ENCODE assay signal across 9 mouse cellular contexts in the genomic region with DNA sequence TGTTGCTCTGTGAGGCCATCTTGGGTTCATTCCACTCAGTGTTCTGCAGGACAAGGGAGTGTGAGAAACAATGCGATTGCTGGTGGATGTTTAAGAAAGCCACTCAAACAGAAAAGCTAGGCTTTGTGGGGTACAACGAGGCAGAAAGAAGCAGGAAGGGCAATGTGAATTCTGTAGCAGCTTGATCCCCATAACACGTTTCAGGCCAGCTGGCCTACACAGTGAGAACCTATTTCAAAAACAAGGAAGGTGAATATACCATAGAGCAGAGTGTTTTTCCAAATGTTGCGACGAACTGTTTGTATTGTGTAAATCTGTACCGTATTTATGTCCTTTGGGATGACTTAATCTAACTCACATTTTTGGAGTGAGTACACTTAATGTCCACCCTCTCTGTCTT. TPM values are rescaled to one million over a fixed set of nuclear protein-coding genes. Genes with fewer than 3 reads are reported as not detected.
DNase-seq lines count a peak whose midpoint lies in the region; ATAC-seq and TF ChIP-seq lines count a peak whose summit lies in the region.
"Had no signal": no experiment of that assay in that cellular context is flagged by ENCODE, and none has a peak within 500 bp of the region (broad histone marks: within the 10 kb centered on the region; RNA-seq: fewer than 3 reads in every experiment).

No protein-coding gene starts in this region.

- WGBS in heart, embryonic 15.5 days, result 86% methylated on average over 6 of the region's 6 CpGs
- WGBS in hindbrain, postnatal 0 days, result 45% methylated on average over 6 of the region's 6 CpGs
- WGBS in midbrain, embryonic 16.5 days, result 45% methylated on average over 6 of the region's 6 CpGs

- no peak for TF ChIP-seq CTCF in cortical plate, adult 2 months (IDR thresholded peaks at IDR 0.05; ENCODE audit: extremely low read depth, insufficient read depth, low read length)
- TF ChIP-seq CTCF in hindbrain, postnatal 0 days (IDR thresholded peaks at IDR 0.05; ENCODE audit: low read depth), result no peak

- no peak for DNase-seq in heart, postnatal 10 days
- no peak for DNase-seq in hindbrain, postnatal 0 days (ENCODE audit: low spot score)
- no peak for DNase-seq in B cell, adult 2 months
- DNase-seq in cerebellum, adult 9-11 months, result no peak
- DNase-seq: thymus, adult 2 months had no signal

- no peak for ATAC-seq in heart, embryonic 15.5 days (replicated peaks; ENCODE audit: insufficient number of reproducible peaks, insufficient read depth, low FRiP score, low read depth)
- ATAC-seq in hindbrain, postnatal 0 days, result no peak
- ATAC-seq in midbrain, embryonic 16.5 days, result no peak
- no peak for ATAC-seq in cerebellum, adult (ENCODE audit: insufficient number of reproducible peaks, low FRiP score, low TSS enrichment)

- no peak overlapping the region for H3K27ac ChIP-seq in heart, embryonic 15.5 days
- H3K27ac ChIP-seq in cortical plate, adult 2 months (ENCODE audit: insufficient read depth, low read length), result 0 out of 2 replicates have a peak overlapping the region, but pooled peaks have one; percentile 48
- H3K27ac ChIP-seq in hindbrain, postnatal 0 days, result peak overlapping the region; percentile 99
- H3K27ac ChIP-seq in midbrain, embryonic 16.5 days (ENCODE audit: low read length), result peak overlapping the region; percentile 95

- H3K27me3 ChIP-seq in heart, embryonic 15.5 days, result no peaks in the 10 kb centered on the region
- no peaks in the 10 kb centered on the region for H3K27me3 ChIP-seq in hindbrain, postnatal 0 days (ENCODE audit: insufficient read depth, low read length)
- H3K27me3 ChIP-seq in midbrain, embryonic 16.5 days (ENCODE audit: control insufficient read depth, insufficient read depth, low read depth, low read length), result no peaks in the 10 kb centered on the region

- H3K4me1 ChIP-seq in heart, embryonic 15.5 days (replicated peaks), result peaks cover 20% of the 10 kb centered on the region
- peaks cover 9% of the 10 kb centered on the region; the same call in 1 of the 2 replicates for H3K4me1 ChIP-seq in cortical plate, adult 2 months (ENCODE audit: control insufficient read depth, insufficient read depth, low read length)
- H3K4me1 ChIP-seq in hindbrain, postnatal 0 days (ENCODE audit: insufficient read depth, low read length), result peaks cover 12% of the 10 kb centered on the region; the same call in 1 of the 2 replicates
- H3K4me1 ChIP-seq in midbrain, embryonic 16.5 days (ENCODE audit: control insufficient read depth, insufficient read depth, low read length), result peaks cover 32% of the 10 kb centered on the region

- H3K9me3 ChIP-seq in heart, embryonic 15.5 days (replicated peaks), result no peaks in the 10 kb centered on the region
- H3K9me3 ChIP-seq in hindbrain, postnatal 0 days (ENCODE audit: low read length), result no peaks in the 10 kb centered on the region
- no peaks in the 10 kb centered on the region for H3K9me3 ChIP-seq in midbrain, embryonic 16.5 days (replicated peaks; ENCODE audit: control insufficient read depth, low read length, poor library complexity, severe bottlenecking)

- intact Hi-C loops in heart, postnatal 10 days (cut with DNase I), result loop anchor here (1.0 kb wide), 1 partner anchor 72 kb away; no protein-coding TSS in a partner anchor

- peak overlapping the region; percentile 80 for H3K4me2 ChIP-seq in heart, embryonic 15.5 days
- peak overlapping the region; percentile 74 for H3K4me2 ChIP-seq in hindbrain, postnatal 0 days (ENCODE audit: low read depth, low read length)
- H3K4me2 ChIP-seq in midbrain, embryonic 16.5 days (ENCODE audit: low read length), result peak overlapping the region; percentile 64

- no peaks in the 10 kb centered on the region for H3K36me3 ChIP-seq in heart, embryonic 15.5 days
- no peaks in the 10 kb centered on the region for H3K36me3 ChIP-seq in hindbrain, postnatal 0 days (ENCODE audit: insufficient read depth, low read length)
- no peaks in the 10 kb centered on the region for H3K36me3 ChIP-seq in midbrain, embryonic 16.5 days (ENCODE audit: control insufficient read depth, insufficient read depth, low read length)

- no peak overlapping the region for H3K9ac ChIP-seq in heart, embryonic 15.5 days
- peak overlapping the region; percentile 95 for H3K9ac ChIP-seq in hindbrain, postnatal 0 days (replicated peaks; ENCODE audit: low read length)
- H3K9ac ChIP-seq in midbrain, embryonic 16.5 days (ENCODE audit: low read depth, low read length), result peak overlapping the region; percentile 78

- peak overlapping the region; percentile 85 for H3K4me3 ChIP-seq in heart, embryonic 15.5 days
- H3K4me3 ChIP-seq in cortical plate, adult 2 months (ENCODE audit: insufficient read depth, low read length), result peak overlapping the region; percentile 62
- peak overlapping the region; percentile 62 for H3K4me3 ChIP-seq in hindbrain, postnatal 0 days (ENCODE audit: low read length)
- H3K4me3 ChIP-seq in midbrain, embryonic 16.5 days (ENCODE audit: low read depth, low read length), result peak overlapping the region; percentile 58

- no peak for TF ChIP-seq POLR2A in cortical plate, adult 2 months (IDR thresholded peaks at IDR 0.05; ENCODE audit: extremely low read depth, insufficient read depth, low read length)

RNA-seq across cellular contexts. Expression of a gene that starts 1.3 kb away (rescaled TPM):
- 15.4 and 21.9 TPM in 2 replicates for polyA plus RNA-seq in heart, embryonic 15.5 days (2015; fragmentation: Nextera tagmentation; extraction: Ambion mirVana)
- total RNA-seq in heart, postnatal 10 days (2021), result 10 to 100 TPM in 1 of 2 experiments, 1 to 10 TPM in 1; 7.4 to 11.2 TPM
- 15.9 and 17.3 TPM in 2 replicates for polyA plus RNA-seq in cortical plate, adult 2 months (2012; rRNA removed)
- total RNA-seq in hindbrain, postnatal 0 days (2014; rRNA removed), result 24.3 and 25.3 TPM in 2 replicates
- 35.1 and 36.0 TPM in 2 replicates for polyA plus RNA-seq in hindbrain, postnatal 0 days (2015; fragmentation: Nextera tagmentation; extraction: Ambion mirVana)
- polyA plus RNA-seq in midbrain, embryonic 16.5 days (2015; fragmentation: Nextera tagmentation; extraction: Ambion mirVana), result 111 and 125 TPM in 2 replicates

RNA-seq across cellular contexts. Expression of a gene that starts 43.4 kb away (rescaled TPM):
- polyA plus RNA-seq in heart, embryonic 15.5 days (2015; fragmentation: Nextera tagmentation; extraction: Ambion mirVana), result 2.0 and 2.9 TPM in 2 replicates
- total RNA-seq in heart, postnatal 10 days (2021), result under 1 TPM; 0.62 to 0.69 TPM
- polyA plus RNA-seq in cortical plate, adult 2 months (2012; rRNA removed), result 8.0 and 9.8 TPM in 2 replicates
- 3.5 and 5.6 TPM in 2 replicates for total RNA-seq in hindbrain, postnatal 0 days (2014; rRNA removed)
- 8.5 and 8.9 TPM in 2 replicates for polyA plus RNA-seq in hindbrain, postnatal 0 days (2015; fragmentation: Nextera tagmentation; extraction: Ambion mirVana)
- polyA plus RNA-seq in midbrain, embryonic 16.5 days (2015; fragmentation: Nextera tagmentation; extraction: Ambion mirVana), result 16.7 and 19.1 TPM in 2 replicates

RNA-seq across cellular contexts. Expression of a gene that starts 58.1 kb away (rescaled TPM):
- 3.7 and 4.5 TPM in 2 replicates for polyA plus RNA-seq in heart, embryonic 15.5 days (2015; fragmentation: Nextera tagmentation; extraction: Ambion mirVana)
- total RNA-seq in heart, postnatal 10 days (2021), result 10 to 100 TPM; 18.1 to 18.9 TPM
- 181 and 189 TPM in 2 replicates for polyA plus RNA-seq in cortical plate, adult 2 months (2012; rRNA removed)
- total RNA-seq in hindbrain, postnatal 0 days (2014; rRNA removed), result 141 and 162 TPM in 2 replicates
- 21.4 and 22.9 TPM in 2 replicates for polyA plus RNA-seq in hindbrain, postnatal 0 days (2015; fragmentation: Nextera tagmentation; extraction: Ambion mirVana)
- 15.4 and 16.9 TPM in 2 replicates for polyA plus RNA-seq in midbrain, embryonic 16.5 days (2015; fragmentation: Nextera tagmentation; extraction: Ambion mirVana)
